Mouse (Mus musculus) liver, adult 2 months (tissue): ENCODE data around the gene Mturn.

Source experiments
- CTCF ChIP-seq: fragments of 200-500 bp; IDR thresholded peaks from 2 replicates; pipeline ENCODE4 v1.5.1; 2011; ENCODE audit warnings: low read depth, low read length, control low read depth
- POLR2A ChIP-seq: fragments of 200-500 bp; IDR thresholded peaks from 2 replicates; pipeline ENCODE4 v1.6.1; 2011; ENCODE audit warnings: low read length, control low read depth; ENCODE audit not compliant: insufficient read depth; ENCODE audit errors: extremely low read depth

DNA sequence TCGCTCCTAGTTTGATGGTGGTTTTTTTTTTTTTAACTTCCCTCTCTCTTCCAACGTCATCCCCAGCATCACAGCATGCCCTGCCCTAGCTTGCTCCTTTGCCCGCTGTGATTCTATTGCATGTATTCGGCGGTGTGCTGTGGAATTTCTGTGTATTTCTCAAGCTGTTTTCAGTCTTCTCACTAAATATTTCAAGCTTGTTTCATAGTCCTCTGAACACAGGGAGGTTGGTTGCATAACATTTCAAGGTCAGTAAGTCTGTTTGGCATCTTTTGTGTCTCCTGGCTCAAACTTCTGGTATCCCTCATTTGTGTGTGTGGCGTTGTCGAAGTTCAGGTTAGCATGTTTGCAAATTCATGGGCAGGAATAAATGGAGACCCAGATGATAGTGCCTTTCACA is 8.3 kb downstream of the Mturn start:
- TF ChIP-seq CTCF (no peak), POLR2A (no peak)
